Mouse (Mus musculus) MEL (cell line): ENCODE data around the gene Ppcs. TPM values are rescaled to one million over a fixed set of nuclear protein-coding genes. Genes with fewer than 3 reads are reported as not detected.

Source experiments
- DNase-seq: peaks from one replicate; pipeline ENCODE4 v3.0.0; 2011; ENCODE audit warnings: low read depth, low spot score
- H3K27ac ChIP-seq: 2 replicates; pipeline ENCODE4 v1.5.1; 2012; ENCODE audit warnings: low read depth, mild to moderate bottlenecking, control low read depth, low read length, moderate library complexity; ENCODE audit not compliant: control insufficient read depth
- H3K27me3 ChIP-seq, 2 experiments: fragments of 150-350 bp in 1 of 2; sonication (generic) in 1 of 2; 2 replicates each; pipeline ENCODE4 v1.6.1; 2012; ENCODE audit warnings: low read length in 2 of 2, mild to moderate bottlenecking in 2 of 2, improper control_type of control experiment in 1 of 2, moderate library complexity in 1 of 2; ENCODE audit not compliant: insufficient read depth in 2 of 2, control insufficient read depth in 1 of 2
- H3K36me3 ChIP-seq, 2 experiments: 2 replicates each; pipeline ENCODE4 v1.6.1; 2012 to 2014; ENCODE audit warnings: low read length in 2 of 2, improper control_type of control experiment in 1 of 2, inconsistent platforms in 1 of 2, mild to moderate bottlenecking in 1 of 2; ENCODE audit not compliant: insufficient read depth in 2 of 2, control insufficient read depth in 1 of 2
- H3K4me1 ChIP-seq, 2 experiments: fragments of 150-350 bp in 1 of 2; sonication (generic) in 1 of 2; 2 replicates each; pipeline ENCODE4 v1.6.1; 2012; ENCODE audit warnings: low read length in 2 of 2, improper control_type of control experiment in 1 of 2, mild to moderate bottlenecking in 1 of 2; ENCODE audit not compliant: insufficient read depth in 2 of 2, control insufficient read depth in 1 of 2
- H3K4me3 ChIP-seq, 2 experiments: fragments of 150-350 bp in 1 of 2; sonication (generic) in 1 of 2; 2 replicates each; pipeline ENCODE4 v1.5.1; 2012; ENCODE audit warnings: low read depth in 2 of 2, low read length in 2 of 2, mild to moderate bottlenecking in 2 of 2, moderate library complexity in 2 of 2, control low read depth in 1 of 2, improper control_type of control experiment in 1 of 2; ENCODE audit not compliant: control insufficient read depth in 1 of 2, insufficient read depth in 1 of 2
- H3K79me2 ChIP-seq: 2 replicates; pipeline ENCODE4 v1.6.1; 2012; ENCODE audit warnings: mild to moderate bottlenecking, low read length, moderate library complexity; ENCODE audit not compliant: control insufficient read depth, poor library complexity, insufficient read depth
- H3K9ac ChIP-seq: 2 replicates; pipeline ENCODE4 v1.6.1; 2012; ENCODE audit warnings: low read depth, mild to moderate bottlenecking, control low read depth, low read length, moderate library complexity; ENCODE audit not compliant: control insufficient read depth, poor library complexity, severe bottlenecking
- H3K9me3 ChIP-seq: fragments of 150-350 bp; sonication (generic); replicated peaks from 2 replicates; pipeline ENCODE4 v1.6.1; 2012; ENCODE audit warnings: mild to moderate bottlenecking, low read length, improper control_type of control experiment, moderate library complexity; ENCODE audit not compliant: insufficient read depth
- BHLHE40 ChIP-seq: IDR thresholded peaks from 2 replicates; pipeline ENCODE4 v1.6.1; 2012; ENCODE audit warnings: low read depth, mild to moderate bottlenecking, inconsistent platforms, low read length, improper control_type of control experiment, borderline replicate concordance
- ELF1 ChIP-seq: IDR thresholded peaks from 2 replicates; pipeline ENCODE4 v1.6.1; 2014; ENCODE audit warnings: low read depth, mild to moderate bottlenecking, inconsistent platforms, low read length, improper control_type of control experiment, moderate library complexity
- HCFC1 ChIP-seq: IDR thresholded peaks from 2 replicates; pipeline ENCODE4 v1.6.1; 2012; ENCODE audit warnings: low read depth, mild to moderate bottlenecking, inconsistent platforms, low read length, improper control_type of control experiment, moderate library complexity
- MXI1 ChIP-seq: IDR thresholded peaks from 2 replicates; pipeline ENCODE4 v1.6.1; 2011; ENCODE audit warnings: mild to moderate bottlenecking, low read depth, low read length, improper control_type of control experiment
- NELFE ChIP-seq: IDR thresholded peaks from 2 replicates; pipeline ENCODE4 v1.6.1; 2011; ENCODE audit warnings: low read depth, low read length, improper control_type of control experiment
- NRF1 ChIP-seq: IDR thresholded peaks from 2 replicates; pipeline ENCODE4 v1.6.1; 2014; ENCODE audit warnings: low read depth, mild to moderate bottlenecking, inconsistent platforms, low read length, improper control_type of control experiment, moderate library complexity; ENCODE audit not compliant: poor library complexity, insufficient read depth, severe bottlenecking
- POLR2AphosphoS5 ChIP-seq: IDR thresholded peaks from 2 replicates; pipeline ENCODE4 v1.6.1; 2012; ENCODE audit warnings: low read depth, borderline replicate concordance, mild to moderate bottlenecking, inconsistent platforms, low read length, moderate library complexity, mixed read lengths
- RCOR1 ChIP-seq: IDR thresholded peaks from 2 replicates; pipeline ENCODE4 v1.6.1; 2012; ENCODE audit warnings: low read depth, mild to moderate bottlenecking, inconsistent platforms, low read length, improper control_type of control experiment
- SMC3 ChIP-seq: IDR thresholded peaks from 2 replicates; pipeline ENCODE4 v1.6.1; 2011; ENCODE audit warnings: low read depth, low read length, improper control_type of control experiment
- TAL1 ChIP-seq: IDR thresholded peaks from 2 replicates; pipeline ENCODE4 v1.6.1; 2012; ENCODE audit warnings: mild to moderate bottlenecking, inconsistent platforms, low read length, moderate library complexity, mixed read lengths
- TBP ChIP-seq: IDR thresholded peaks from 2 replicates; pipeline ENCODE4 v1.8.0; 2011; ENCODE audit warnings: low read depth, low read length, improper control_type of control experiment
- USF1 ChIP-seq: IDR thresholded peaks from 2 replicates; pipeline ENCODE4 v1.6.1; 2014; ENCODE audit warnings: low read depth, mild to moderate bottlenecking, inconsistent platforms, low read length, improper control_type of control experiment, moderate library complexity
- USF2 ChIP-seq, 2 experiments: IDR thresholded peaks; 2 replicates each; pipeline ENCODE4 v1.6.1; 2011 to 2012; ENCODE audit warnings: improper control_type of control experiment in 2 of 2, low read length in 2 of 2, borderline replicate concordance in 1 of 2, inconsistent platforms in 1 of 2, low read depth in 1 of 2, mild to moderate bottlenecking in 1 of 2; ENCODE audit not compliant: insufficient read depth in 1 of 2
- polyA plus RNA-seq, 2 experiments: library from polyadenylated mRNA; stranded (reverse) in 1 of 2; unstranded in 1 of 2; fragments of >175 nt in 1 of 2; fragments of >200 nt in 1 of 2; gene quantifications; 2 replicates each; pipeline versions ENCODE4 v1.2.1 to v1.2.4; 2012; ENCODE audit warnings: low replicate concordance in 2 of 2, low read depth in 1 of 2; ENCODE audit not compliant: insufficient read length in 2 of 2, insufficient read depth in 1 of 2, missing spikeins in 1 of 2
- total RNA-seq: library from RNA; depleted of rRNA; stranded (reverse); fragments of 300-350 nt; gene quantifications from 2 replicates; pipeline ENCODE4 v1.2.3, GENCODE M21; 2012

Gene Ppcs
- total and polyA plus RNA-seq, 3 experiments, result 7.4 to 8.4 TPM; not detected in 1

GRCm38 (mm10) chr4:119417270-119417669, 5.0 kb downstream of the Ppcs start:
- Histone ChIP-seq H3K4me3 (no peak overlapping the region), H3K36me3 (peaks cover 0 to 20% of the 10 kb centered on the region in 2 experiments; a peak in 2 of 4 replicates), H3K27me3 (0 out of 4 replicates have a peak, but pooled peaks cover 0 to 1% of the 10 kb centered on the region in 2 experiments), H3K27ac (peak overlapping the region; percentile 4; the same call in 1 of the 2 replicates), H3K9ac (no peak overlapping the region), H3K4me1 (peaks cover 2 to 24% of the 10 kb centered on the region in 2 experiments), H3K9me3 (no peaks in the 10 kb centered on the region)
- peak; percentile 31 for DNase-seq
- no peak for TF ChIP-seq BHLHE40
- TF ChIP-seq HCFC1, result no peak
- no peak for TF ChIP-seq USF1
- no peak for TF ChIP-seq ELF1
- TF ChIP-seq RCOR1, result no peak
- no peak for TF ChIP-seq SMC3
- no peak for TF ChIP-seq NRF1
- TF ChIP-seq USF2 (IDR thresholded peaks at IDR 0.05; ENCODE audit: borderline replicate concordance in 1 of 2, insufficient read depth in 1 of 2, low read depth in 1 of 2, low read length in 2 of 2), result no peak
- no peak for TF ChIP-seq TAL1
- TF ChIP-seq, all 39 proteins: peak for 0
- H3K79me2 ChIP-seq, result no peaks in the 10 kb centered on the region; the same call in 1 of the 2 replicates

GRCm38 (mm10) chr4:119415072-119415753, 7.0 kb downstream of the Ppcs start, which contains the start of gene Ccdc30:
Ccdc30 (minus strand) TSS chr4:119415521.
- Histone ChIP-seq H3K27ac (no peak within 1 kb of the TSS), H3K4me3 (no peak within 1 kb of the TSS), H3K36me3 (peaks cover 0 to 17% of the 10 kb centered on the region in 2 experiments; a peak in 2 of 4 replicates), H3K9ac (no peak within 1 kb of the TSS), H3K9me3 (no peaks in the 10 kb centered on the region), H3K27me3 (peaks cover 0 to 1% of the 10 kb centered on the region in 2 experiments; a peak in 1 of 4 replicates), H3K79me2 (no peaks in the 10 kb centered on the region), H3K4me1 (peaks cover 2 to 14% of the 10 kb centered on the region in 2 experiments)
- no peak for DNase-seq
- TF ChIP-seq POLR2AphosphoS5, result no peak
- TF ChIP-seq HCFC1, result no peak
- no peak for TF ChIP-seq TBP
- no peak for TF ChIP-seq MXI1
- no peak for TF ChIP-seq RCOR1
- TF ChIP-seq NELFE, result no peak
